Mouse (Mus musculus): ENCODE measurements around the gene Ephb1.

The Ephb1 gene

GRCm38 (mm10) chr9:102354561-102354973 lies at the start of gene Ephb1:
Gene Ephb1 (minus strand): TSS chr9:102354693.
- DNase-seq (ENCODE audit: low spot score) = peak; percentile 96

DNA sequence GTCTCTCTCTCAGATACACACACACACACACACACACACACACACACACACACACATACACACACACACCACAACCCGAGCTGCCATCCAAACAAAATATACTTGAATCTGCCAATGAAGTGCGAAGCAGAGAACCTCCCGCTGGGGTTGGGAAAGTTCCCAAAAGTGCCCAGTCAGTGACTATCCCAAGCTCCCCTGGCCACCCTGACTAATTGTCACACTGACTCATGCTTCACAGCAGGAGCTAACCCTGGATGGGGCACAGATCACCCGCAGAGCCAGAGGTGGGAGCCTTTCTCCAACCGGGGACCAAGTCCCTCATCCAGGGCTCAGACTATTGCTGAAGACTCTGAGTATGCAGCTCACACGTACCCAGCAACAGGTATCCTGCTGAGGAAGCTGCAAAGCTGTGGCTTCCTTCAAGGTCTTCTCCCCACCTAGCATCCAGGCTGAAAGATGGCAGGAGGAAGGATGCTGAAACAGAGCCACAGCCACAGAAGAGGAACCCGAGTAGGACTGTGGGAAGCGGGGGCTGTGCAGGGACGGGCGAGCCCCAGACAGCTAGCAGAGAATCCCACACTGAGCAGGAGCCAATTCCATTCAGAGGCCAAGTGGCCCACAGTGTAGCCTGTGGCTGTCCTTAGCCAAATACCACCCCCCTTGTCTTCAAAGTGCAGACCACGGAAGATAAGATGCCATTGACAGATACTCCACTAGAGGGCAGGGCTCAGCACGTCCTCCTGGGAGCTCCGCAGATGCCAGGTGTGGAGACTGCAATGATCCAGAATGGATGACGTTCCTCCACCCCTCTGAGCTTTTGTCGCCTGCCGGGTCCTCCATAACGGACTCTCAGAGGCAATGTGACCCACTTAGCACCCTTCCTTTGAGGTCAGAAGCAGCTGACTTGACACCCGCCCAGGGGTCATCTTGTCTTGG lies 48.9 kb upstream of the Ephb1 start:
- DNase-seq (ENCODE audit: low spot score) = peak; percentile 78

DNA sequence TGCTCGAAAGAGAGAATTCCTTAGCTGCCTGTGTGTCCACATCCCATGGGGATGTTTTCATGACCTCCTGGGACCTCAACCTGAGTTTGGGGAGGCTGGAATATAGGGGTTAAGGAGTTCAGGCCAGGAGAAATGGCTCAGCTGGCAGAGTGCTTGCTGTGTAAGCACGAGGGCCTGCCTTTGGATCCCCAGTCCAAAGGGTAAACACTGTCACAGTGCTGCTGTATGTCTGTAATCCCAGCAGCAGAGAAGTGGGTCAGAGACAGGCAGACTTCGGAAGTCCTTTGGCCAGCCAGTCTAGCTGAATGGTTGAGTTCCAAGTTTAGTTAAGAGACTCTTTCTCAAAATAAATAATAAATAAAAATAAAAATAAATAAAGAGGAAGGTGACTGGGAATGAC lies 48.2 kb upstream of the Ephb1 start:
- no peak for DNase-seq (ENCODE audit: low spot score)

DNA sequence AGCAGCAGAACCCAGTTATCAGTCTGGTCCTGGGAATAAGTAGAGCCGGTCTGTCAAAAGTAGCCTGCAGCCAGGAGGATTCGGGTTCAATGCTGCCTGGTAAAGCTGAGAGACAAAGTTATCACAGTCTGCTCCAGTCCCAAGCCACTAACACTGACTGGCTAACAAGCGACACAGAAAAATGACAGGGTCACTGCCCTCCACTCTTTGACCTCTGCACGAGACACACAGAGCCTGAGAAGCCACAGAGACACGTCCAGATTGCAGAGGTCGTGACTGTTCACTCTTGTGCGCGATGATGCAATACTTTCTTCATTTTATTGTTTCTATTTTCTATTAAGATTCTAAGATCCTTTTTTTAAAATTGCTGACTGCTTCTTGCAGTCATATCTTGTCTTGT lies 33.8 kb upstream of the Ephb1 start:
- peak; percentile 53 for DNase-seq (ENCODE audit: low spot score)

DNA sequence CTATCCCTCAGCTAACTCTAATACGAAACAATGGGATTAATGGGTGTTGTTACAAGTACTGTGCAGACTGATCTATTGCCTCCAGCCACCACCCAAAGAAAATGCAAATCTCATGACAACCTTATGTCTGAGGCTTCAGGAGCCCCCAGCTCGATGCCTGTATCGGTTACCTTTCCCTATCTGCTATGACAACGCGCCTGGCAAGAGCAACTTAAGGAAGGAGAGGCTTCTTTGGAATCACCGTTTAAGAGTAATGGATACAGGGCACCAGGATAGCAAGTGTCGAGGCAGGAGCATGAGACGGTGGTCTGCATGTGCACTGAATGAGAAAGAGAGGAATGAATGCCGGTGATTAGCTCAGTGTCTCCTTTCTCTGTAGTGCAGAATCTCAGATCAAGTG lies 32.3 kb upstream of the Ephb1 start:
- DNase-seq (ENCODE audit: low spot score) = no peak

DNA sequence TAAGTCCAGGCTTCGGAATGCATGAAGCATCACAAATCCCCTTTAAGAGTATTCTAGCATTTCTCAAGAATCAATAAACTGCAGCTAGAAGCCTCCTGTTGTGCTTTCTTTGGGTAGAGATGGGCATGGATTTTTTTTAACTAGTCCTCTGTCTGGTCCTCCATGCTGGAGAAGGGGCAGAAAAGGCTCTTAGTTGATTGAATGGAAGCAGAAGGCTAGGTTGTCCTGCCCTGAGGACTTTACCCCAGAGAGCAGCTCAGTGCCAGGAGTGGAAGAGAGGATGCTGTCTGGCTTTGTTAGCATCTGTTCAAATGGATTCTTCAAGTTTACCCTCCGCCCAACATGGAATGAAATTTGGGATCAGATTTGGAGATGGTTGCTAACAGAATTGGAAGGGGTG lies 25.7 kb upstream of the Ephb1 start:
- DNase-seq (ENCODE audit: low spot score) = no peak

DNA sequence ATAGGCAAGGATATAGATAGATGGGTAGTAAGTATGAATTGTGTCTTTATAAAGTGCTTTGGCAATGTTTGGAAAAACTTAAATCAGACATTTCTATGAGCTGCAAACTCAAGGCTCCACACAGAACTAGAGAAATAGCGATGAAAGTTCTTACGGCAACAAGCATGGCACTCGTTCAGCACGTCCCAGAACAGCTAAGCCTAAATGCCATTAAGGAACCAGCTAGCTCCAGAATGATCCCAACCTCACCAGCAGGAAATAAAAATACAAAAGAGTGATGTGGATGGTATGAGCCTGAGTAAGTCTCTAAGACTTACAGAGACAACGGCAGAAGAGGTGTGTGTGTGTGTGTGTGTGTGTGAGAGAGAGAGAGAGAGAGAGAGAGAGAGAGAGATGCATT lies 20.2 kb upstream of the Ephb1 start:
- DNase-seq (ENCODE audit: low spot score) = no peak

DNA sequence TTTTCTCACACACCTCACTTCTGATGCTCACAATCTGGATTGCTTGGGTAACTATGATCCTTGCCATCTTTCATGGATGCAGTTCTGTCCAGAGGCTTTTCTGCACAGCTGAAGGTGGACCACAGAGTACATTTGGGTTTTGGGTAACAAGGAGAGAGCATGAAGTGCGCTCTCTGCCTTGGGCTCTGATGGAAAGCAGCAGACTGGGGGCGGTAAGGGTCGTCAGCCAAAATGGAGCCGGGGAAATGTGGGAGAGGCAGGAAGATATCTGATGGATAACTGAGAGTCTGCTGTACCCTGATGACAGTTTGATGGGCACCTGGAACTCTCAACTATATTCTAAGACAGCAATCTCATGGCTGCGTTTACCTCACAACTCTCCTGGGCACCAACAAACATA lies 19.4 kb upstream of the Ephb1 start:
- DNase-seq (ENCODE audit: low spot score) = no peak

- DNase-seq (ENCODE audit: low spot score) = no peak
Measured at GRCm38 (mm10) chr9:102371936-102372335, 17.4 kb upstream of the Ephb1 start.

DNA sequence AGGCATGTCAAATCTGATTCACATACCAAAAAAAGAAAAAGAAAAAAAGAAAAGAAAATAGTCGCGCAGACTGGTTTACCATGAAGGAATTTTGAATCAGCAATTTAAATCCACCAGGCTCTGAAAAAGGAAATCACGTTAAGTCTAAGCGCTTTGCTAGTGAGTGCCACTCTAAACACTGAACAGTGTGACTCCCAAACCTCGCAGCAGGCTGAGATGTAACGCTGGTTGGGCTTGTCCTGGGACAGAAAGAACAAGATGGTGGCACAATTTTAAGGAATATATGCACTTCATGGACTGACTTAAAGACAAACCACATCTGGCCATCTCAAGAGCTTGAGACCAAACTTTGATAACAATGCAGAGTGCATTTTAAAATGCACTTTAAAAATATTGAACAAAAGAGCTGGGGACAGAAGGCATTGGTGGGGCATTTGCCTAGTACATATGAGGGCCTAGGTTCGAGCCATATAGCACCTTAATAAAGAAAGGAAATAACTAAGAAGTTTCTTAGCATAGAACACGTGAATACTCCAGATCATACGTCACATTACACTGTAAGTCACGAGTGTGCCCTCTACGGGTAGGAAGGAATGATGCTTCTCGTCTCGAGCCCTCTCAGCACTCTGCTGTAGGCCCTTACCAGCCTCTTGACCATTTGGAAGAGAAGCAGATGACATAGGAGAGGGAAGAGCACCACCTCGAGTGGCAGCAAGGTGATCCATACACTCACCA lies 16.7 kb upstream of the Ephb1 start:
- peak; percentile 33 for DNase-seq (ENCODE audit: low spot score)

DNA sequence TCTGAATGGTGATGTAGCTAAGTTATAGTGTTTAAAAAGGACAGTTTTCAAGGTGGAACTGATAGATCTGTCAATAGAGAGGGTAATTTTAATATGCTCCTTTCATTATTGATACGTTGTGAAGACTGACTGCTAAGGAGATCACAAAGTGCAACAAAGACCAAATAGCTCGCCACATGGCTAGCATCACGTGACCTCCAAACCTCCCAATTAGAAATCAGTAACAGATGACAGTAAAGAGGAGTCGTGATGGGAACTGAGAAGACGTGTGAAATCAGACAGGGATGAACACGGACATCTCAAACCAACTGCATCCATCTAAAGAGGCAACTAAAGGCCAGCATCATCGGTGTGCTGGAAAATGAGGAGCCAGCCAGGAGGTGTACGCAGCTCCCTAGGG lies 15.6 kb upstream of the Ephb1 start:
- DNase-seq (ENCODE audit: low spot score) = no peak

- DNase-seq (ENCODE audit: low spot score) = no peak
Measured at GRCm38 (mm10) chr9:102369141-102369540, 14.6 kb upstream of the Ephb1 start.

DNA sequence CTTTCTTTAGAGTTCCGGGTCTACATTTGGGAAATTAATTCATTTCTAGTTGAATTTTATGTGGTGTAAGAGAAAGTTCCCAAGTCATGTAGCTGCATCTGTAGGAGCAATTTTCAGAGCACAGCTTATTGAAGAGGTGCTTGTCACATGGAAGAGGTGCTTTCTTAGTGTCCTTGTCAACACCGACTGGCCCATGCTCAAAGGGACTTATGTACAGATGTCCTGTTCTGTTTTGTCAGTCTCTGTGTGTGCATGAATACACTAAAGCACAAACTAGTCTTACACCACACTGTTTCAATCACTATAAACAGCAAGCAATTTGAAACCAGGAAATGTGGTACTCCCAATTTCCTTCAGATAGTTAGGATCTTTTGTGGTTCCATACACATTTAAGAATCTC lies 13.3 kb upstream of the Ephb1 start:
- no peak for DNase-seq (ENCODE audit: low spot score)

DNA sequence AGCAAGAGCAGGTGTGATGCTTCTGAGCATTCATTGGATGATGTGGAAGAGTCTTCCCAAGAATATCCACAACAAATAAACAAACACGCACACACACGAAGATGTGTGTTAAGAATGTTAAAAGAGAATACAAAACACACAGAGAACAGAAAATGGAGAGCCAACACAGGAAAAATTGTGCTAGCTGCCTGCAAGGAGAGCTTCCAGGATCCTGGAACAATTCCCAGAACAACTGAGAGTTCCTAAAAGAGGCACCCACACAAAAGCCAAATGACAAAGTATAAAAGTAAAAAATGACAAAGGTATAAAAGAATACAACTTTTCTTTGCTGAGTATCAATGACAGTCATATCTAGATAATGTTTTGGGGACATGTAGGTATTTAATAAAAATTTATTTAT lies 11.0 kb upstream of the Ephb1 start:
- DNase-seq (ENCODE audit: low spot score) = no peak

DNA sequence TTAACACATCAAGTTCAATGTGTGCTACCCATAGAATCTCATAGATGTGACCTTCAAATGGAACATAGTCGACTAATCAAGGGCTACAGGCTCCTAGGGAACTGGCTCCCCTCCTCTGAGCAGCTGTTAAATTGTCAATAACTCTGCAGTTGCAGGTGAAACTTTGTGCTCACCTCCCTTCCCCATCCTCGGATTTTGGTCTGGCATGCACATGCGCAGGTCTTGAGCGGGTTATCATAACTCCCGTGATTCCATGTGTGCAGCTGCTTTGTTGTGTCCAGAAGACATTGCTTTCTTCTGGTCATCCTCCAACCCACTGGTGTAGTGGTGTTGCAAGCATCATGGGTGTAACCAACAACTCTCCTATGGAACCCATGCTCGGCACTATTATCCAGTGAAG lies 4.8 kb upstream of the Ephb1 start:
- no peak for DNase-seq (ENCODE audit: low spot score)

- DNase-seq (ENCODE audit: low spot score) = no peak
Measured at GRCm38 (mm10) chr9:102358711-102359110, 4.2 kb upstream of the Ephb1 start.

- no peak for DNase-seq (ENCODE audit: low spot score)
Measured at GRCm38 (mm10) chr9:102358011-102358410, 3.5 kb upstream of the Ephb1 start.

DNA sequence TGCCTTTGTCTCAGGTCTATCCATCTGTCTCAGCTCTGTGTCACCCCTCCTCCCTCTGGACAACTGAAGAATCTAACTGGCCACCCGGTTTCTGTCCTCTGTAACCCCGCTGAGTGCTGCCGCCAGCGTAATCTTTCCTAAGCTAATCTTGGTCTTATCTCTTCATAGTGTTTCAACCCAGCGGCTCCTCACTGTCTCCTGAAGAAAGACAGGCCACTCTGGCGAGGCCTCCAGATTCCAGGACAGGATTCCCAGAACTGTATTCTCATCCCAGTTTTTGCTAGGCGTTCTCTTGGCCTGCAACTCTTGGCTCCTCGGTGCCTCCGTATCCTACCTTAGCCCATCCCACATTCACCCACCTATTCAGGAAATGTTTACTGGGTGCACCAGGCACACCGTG lies 2.0 kb upstream of the Ephb1 start:
- DNase-seq (ENCODE audit: low spot score) = no peak

GRCm38 (mm10) chr9:102355726-102356125 lies 1.2 kb upstream of the Ephb1 start:
- no peak for DNase-seq (ENCODE audit: low spot score)

DNA sequence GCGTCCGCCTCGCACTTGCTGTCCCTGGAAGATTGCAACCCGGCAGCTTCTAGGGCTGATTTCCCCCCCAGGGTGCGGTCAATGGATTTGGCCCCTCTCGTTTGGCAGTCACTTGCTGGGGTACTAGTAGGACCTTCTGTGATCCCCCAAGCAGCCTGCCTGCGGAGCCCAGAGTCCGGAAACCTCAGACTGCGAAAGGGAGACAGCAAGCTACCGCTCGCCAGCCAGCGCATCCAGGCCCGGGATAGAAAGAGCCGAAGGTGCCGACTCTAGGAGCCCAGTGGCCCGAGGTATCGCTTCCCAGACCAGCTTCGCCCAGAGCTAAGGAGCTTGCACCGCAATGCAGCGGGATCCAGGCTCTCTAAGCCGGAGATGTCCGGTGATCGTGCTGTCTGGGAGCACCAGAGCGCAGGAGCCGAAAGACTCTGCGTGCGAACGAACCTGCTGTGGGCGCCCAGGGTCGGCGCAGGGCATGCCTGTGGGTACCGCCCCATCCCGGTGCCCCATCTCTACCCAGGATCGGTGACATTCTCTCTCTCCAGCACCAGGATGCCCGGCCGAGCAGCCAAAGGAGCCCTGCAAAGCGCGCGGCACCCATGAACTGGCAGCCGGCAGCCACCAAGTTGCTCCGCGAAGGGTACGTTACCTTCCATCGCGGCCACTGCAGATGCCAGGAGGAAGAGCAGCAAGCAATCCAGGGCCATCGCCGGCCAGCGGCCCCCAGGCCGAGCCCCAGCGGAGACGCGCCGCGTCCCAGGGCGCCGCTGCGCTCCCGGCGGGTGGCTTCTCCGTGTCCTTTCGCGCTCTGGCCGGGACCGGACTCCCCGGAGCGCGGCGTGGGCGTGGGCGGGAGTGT lies 629 bp downstream of the Ephb1 start:
- DNase-seq (ENCODE audit: low spot score) = peak; percentile 64

DNA sequence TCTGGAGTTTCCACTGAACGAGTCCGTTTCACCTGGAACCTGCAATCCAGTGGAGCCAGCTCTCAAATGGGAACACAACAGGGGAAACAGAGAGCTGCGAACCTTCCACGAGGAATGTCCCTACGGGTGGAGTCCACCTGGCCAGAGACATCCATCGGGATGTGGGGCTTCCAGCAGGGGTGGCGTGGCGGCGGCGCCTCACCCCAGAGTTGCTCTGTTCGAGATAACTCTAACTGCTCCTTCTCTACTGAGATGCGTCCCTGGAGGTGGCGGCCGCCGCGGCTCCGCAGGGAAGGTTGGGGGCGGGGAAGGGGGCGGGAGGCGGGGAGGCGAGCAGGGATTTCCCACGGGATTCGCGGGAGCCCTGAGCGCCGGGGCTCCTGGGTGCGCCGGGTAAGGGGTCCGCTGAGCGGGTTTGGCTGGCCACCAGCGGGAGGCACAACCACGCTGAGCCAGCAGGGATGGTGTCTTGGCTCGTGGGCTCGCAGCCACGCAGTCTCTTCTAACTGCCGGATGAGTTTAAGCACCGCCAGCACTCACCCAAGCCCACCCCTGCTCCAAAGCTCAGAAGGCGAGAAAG lies 1.3 kb downstream of the Ephb1 start:
- DNase-seq (ENCODE audit: low spot score) = peak; percentile 16

All from embryo, embryonic 10 days (tissue).